Mouse (Mus musculus) CD8-positive naive resting alpha-beta T cell, adult 2 months (primary cell): ENCODE results near the gene Tbxa2r.
A peak's percentile ranks its signal among the peaks of the same experiment; 100 is the strongest.

Experiments used
- DNase-seq, 2 experiments: peaks; one replicate each; pipeline ENCODE4 v3.0.0; 2022; ENCODE audit warnings: low read depth in 2 of 2, low spot score in 2 of 2

The Tbxa2r gene

DNA sequence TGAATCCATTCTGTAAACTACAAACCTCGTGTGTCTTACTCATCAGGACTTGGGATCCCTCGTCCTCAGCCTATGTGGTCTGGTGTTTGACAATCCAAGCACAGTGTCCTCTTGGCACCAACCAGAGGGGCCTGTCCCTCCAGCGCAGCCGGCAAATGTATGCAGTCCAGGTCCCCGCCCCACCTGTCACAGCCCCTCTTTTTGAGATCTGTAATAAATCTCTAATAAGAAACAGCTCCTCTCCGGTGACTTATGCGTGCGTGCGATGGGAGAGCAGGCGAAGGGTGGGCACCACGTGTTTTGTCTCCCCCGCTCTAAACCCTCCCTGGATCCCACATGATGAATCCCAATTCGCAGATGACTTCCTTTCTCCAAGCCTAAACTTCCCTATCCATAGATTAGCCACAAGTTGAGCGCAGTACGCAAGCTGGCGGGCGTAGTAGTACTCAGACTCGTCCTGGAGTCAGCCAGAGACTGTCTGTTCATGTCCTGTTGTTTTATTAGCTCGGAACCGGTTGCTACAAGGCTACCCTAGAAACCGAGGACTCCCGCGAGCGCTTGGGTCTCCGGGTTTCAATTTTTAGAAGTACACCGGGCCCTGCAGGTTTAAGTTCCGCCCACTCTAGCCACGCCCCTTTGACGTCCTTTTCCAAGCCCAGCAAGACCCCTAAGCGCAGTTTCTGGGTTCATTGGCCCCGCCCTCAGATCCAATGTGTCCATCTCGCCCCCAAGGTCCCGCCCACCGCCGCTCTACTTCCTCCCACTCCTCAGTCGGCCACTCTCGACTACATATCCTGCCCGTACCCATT lies 8.6 kb upstream of the Tbxa2r start:
- no peak for DNase-seq

GRCm38 (mm10) chr10:81320550-81321347 lies 7.8 kb upstream of the Tbxa2r start, which contains the start of gene Cactin:
Cactin (plus strand) TSS chr10:81321103.
- DNase-seq = peak; percentile 97 to 98

DNA sequence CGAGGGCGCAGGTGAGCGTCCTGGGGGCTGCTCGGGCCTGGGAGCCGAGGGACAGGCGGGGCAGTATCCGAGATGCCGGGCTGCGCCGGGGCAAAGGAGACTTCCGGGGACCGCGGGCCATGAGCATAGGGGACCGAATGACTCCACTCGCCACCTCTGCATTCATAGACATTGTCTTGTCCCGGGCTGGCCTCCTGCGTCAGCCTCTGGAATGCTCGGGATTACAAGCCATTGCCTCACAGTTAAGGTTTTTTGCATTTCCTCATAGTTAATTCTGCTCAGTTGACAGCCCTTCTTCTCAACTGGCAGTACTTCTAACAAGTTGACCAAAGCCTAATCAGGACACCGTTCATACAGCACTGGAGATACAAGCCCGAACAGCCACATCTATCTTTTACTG lies 7.1 kb upstream of the Tbxa2r start:
- no peak for DNase-seq

DNA sequence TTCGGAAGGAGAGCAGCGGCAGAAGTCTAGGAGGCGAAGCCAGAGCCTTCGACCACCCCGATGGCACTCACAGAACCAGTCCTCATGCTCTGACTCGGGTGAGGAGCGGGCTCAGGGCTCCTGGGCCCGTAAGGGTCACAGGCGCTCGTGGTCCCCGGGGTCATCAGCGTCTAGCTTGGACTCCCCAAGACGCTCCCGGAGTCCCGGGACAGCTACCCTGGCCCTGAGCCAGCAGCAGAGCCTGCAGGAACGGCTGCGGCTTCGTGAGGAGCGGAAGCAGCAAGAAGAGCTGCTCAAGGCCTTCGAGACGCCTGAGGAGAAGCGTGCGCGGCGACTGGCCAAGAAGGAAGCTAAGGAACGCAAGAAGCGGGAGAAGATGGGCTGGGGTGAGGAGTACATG lies 6.1 kb upstream of the Tbxa2r start:
- no peak for DNase-seq

DNA sequence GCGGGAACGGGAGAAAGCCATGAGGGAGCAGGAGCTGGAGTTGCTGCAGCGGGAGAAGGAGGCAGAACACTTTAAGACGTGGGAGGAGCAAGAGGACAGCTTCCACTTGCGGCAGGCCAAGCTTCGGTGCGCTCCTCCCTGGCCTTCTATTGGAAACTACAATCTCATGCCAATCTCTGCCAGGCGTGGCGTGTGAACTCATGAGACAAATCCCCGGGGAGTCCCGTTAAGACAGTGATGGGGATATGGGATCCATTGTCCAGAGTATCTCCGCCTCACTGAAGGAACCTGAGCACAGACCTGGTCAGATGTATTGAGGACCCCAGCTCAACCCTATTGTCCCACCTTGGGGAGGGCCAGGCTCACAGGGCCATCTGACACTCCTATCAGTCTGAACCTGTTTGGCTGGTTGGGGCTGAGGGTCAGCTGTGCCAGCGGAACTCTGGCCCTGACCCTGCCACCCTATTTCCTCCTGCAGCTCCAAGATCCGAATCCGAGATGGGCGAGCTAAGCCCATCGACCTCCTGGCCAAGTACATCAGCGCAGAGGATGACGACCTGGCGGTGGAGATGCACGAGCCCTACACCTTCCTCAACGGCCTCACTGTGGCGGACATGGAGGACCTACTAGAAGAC lies 5.3 kb upstream of the Tbxa2r start:
- DNase-seq = no peak

GRCm38 (mm10) chr10:81323791-81324530 lies 4.6 kb upstream of the Tbxa2r start:
- no peak for DNase-seq

GRCm38 (mm10) chr10:81325176-81325575 lies 3.4 kb upstream of the Tbxa2r start:
- DNase-seq = no peak

DNA sequence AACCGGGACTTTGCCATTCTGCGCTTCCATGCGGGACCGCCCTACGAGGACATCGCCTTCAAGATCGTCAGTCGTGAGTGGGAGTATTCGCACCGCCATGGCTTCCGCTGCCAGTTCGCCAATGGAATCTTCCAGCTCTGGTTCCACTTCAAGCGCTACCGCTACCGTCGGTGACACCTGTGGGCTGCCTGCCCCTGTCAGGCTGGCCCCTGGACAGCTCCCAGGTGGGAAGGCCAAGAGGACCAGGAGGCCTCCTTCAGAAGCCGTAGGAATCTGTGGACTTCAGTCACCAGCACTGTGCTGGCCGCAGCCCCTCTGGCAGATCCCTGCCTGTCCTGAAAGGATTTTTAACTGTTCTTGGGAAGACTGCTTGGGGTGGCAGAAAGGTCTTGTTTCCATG lies 2.8 kb upstream of the Tbxa2r start:
- DNase-seq = no peak

DNA sequence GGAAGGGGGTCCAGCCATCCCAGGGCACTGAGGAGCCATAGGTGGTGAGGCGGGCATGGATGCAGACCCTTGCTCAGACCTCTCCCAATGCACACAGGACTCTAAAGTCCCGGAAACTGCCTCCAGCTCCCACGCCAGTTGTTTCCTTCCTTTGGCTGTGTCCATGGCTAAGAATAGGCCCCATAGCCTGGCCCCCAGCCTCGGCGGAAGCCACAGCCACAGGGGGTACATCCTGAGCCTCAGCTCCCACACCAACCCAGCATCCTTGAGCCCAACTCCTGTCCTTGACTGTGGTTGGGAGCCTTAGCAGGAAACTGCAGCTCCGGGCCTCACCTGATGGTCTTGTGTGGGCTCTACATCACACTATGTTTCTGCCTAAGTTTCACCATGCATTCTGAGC lies 1.7 kb upstream of the Tbxa2r start:
- no peak for DNase-seq

DNA sequence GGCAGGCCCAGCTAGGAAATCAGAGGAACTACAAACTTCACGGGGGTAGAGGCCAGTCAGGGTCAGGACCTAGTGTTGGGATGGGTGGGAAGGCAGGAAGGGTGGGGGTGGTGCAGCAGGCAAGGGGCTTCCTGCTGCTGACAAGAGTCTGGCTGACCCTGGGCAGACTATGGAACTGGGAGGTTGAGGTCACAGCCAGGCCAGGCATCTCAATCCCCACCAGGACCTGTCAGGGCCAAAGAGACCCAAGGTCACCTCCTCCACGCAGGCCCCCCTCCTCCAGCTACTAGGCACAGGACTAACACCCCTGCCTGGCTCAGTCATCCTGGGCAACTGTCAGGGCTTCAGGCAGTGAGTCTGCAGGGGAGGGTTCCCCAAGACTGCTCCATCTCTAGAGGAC lies 572 bp upstream of the Tbxa2r start:
- DNase-seq = no peak

DNA sequence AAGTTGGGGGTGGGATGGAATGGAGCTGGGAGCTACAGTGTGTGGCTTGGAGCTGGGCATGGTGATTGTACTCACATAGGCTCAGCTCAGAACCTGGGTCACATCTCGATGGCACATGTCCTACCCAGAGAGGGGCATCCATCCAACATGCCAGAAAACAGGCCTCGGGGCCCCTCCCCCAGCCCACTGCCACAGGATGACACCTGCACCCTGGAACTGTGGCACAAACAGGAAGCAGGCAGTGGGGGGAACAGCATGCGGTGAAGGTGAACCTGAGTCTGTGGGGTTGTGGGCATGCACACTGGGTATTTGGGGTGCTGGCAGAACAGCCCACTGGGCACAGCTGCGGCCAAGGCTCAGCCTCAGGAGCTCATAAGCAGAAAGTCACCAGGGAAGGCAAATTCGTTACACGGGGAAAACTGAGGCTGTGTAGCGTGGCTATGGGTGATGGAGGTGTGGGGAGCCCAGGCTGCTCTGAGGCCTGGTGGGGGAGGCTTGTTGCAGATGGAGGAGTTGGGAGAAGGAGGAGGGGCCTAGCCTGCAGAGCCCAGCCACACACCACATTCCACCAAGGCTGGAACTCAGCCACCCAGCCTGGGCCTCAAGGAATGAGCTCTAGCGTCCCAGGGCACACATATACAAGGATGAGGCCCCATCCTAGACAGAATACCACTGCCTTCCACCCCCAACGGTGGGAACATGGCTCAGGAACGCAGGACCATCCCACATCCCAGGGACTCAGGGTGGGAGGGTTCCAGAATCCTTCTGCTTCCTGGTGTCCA lies 854 bp downstream of the Tbxa2r start:
- peak; percentile 57 to 69 for DNase-seq

- no peak for DNase-seq
These were observed 1.5 kb downstream of the Tbxa2r start for GRCm38 (mm10) chr10:81330007-81330406.

DNA sequence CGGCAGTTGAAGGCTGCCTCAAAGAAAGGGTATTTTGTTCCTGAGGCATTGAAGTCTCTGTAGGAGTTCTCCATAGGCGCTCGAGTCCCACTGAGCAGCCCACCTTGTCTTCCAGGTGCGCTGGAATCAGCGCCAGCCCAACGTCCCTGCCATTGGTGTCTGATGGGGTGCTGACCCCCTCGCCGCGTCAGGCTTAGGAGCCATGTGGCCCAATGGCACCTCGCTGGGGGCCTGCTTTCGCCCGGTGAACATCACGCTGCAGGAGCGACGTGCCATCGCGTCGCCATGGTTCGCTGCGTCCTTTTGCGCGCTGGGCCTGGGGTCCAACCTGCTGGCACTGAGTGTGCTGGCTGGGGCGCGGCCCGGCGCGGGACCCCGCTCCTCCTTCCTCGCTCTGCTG lies 3.7 kb downstream of the Tbxa2r start:
- no peak for DNase-seq

DNA sequence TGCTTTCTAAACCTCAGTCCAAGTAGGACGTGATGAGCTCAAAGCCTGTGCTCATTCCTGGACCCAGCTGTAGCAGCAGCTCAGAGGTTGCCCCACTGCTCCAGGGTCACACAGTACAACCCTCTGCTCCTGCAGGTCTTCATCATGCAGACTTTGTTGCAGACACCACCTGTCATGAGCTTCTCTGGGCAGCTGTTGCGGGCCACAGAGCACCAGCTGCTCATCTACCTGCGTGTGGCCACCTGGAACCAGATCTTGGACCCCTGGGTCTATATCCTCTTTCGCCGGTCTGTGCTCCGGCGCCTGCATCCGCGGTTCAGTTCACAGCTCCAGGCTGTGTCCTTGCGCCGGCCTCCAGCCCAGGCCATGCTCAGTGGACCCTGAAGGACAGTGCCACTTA lies 5.8 kb downstream of the Tbxa2r start:
- no peak for DNase-seq

- no peak for DNase-seq
These were observed 7.1 kb downstream of the Tbxa2r start for GRCm38 (mm10) chr10:81335393-81336340.

DNA sequence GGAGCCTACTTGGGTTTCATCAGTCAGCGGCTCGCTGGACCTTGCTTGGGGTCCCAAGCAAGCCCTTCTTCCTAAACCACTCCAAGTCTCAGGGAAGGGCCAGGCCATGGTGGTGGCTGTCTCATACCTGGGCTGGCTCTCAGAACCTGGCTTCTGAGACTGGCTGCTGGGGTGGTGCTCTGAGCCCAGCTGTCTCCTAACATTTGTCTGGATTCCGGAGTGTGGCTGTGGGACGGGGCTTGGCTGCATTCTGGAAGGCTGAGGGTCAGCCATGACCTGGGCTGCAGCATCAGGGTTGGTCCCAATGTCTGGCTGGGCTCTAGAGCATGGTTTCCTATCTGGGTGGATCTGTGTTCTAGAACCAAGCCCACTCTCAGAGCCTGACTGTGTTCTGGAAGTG lies 8.0 kb downstream of the Tbxa2r start:
- no peak for DNase-seq

GRCm38 (mm10) chr10:81340551-81341332 lies 12.2 kb downstream of the Tbxa2r start:
- no peak for DNase-seq

DNA sequence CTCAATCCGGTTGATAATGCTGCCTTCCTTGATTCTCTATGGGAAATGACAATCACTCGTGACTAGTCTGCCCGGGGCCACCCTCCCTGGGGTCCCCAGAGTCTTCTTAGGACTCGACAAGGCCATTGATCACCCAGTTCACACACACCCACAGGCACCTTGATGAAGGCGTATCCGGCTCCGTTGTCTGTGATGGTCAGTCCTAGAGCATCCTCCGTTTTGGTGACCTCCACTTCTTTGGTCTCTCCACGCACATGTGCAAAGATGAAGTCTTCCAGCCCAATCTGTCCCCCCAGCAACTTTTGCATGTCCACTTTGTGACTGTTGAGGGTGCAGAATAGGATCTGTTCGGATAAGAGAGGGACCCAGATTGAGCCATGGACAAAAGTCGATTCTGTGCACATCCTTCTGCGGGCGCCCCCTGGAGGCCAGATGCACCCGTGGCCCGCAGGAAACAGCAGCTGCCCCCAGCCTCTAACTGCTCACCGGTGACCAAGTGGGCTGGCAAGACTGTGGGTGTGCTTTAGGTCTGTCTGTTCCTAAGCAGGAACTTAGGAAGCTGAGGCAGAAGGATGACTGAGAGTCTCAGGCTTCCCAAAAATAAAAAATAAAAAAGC lies 12.9 kb downstream of the Tbxa2r start:
- DNase-seq = peak; percentile 70 to 79
